Mouse (Mus musculus): Measurements from ENCODE around the gene Ltbp2.

DNA sequence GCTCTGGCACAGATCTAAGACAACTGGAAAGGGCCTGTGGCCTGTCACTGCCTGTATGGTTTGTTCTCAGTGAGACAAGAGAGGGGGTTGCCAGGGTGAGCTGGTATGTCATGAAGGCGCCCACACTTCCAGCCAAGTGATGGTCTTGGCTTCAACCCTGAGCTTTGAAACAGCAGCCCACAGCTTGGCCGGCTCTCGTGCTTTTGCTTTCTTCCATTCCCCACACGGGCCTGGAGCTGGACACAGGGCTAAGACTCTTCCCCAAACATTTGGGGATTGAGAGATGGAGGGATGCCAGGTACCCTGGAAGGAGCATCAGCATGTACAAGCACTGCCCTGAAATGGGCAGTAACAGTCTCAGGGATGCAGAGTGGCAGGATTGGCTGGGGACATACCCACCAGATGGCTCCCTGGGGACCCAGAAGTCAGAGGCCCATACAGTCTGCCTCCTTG is 36.3 kb upstream of the Ltbp2 start:
- TF ChIP-seq TAL1 (IDR thresholded peaks at IDR 0.05; ENCODE audit: low read length) = no peak
- TF ChIP-seq GATA1 (IDR thresholded peaks at IDR 0.05; ENCODE audit: low read length) = no peak
